Mouse (Mus musculus) urinary bladder, postnatal 4 days (tissue): ENCODE measurements around the gene Ranbp9.

ENCODE experiments used
- DNase-seq, 2 experiments: peaks; one replicate each; pipeline ENCODE4 v3.0.0; 2021 to 2022; ENCODE audit warnings: low spot score in 2 of 2

Gene Ranbp9

DNA sequence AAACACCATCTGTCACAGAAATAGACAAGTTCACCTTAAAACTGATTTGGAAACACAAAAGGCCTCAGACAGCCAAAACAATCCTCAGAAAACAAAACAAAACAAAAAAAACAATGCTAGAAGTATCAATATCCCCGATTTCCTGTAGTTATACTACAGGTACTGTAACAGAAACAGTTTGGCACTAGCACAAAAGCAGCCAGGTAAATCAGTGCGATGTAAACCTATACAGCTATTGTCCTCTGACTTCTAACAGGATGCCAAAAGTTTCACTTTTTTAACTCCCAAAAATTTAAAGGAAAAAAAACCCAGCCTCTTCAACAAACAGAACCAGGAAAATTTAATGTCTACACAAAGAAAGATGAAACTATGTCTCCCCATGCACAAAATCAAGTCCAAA is 28.9 kb downstream of the Ranbp9 start:
- DNase-seq: no peak

DNA sequence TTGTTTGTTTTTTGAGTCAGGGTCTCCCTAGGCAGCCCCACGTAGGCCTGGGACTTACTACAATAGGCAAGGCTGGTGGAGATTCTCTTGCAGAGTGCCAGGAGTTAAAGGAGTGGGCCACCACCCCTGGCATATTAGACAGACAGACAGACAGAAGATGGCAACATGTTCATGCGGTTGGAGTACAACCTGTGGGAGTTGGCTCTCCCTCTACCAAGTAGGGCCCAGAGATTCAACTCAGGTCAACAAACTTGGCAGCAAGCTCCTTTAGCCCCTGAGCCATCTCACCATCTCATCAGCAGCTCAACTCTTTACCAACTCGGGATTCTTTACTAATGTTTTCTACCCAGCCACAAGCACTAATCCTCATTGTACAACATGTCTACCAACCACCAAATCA is 30.4 kb downstream of the Ranbp9 start:
- no peak for DNase-seq

GRCm38 (mm10) chr13:43447721-43448120 is 33.4 kb downstream of the Ranbp9 start:
- no peak for DNase-seq

GRCm38 (mm10) chr13:43445754-43446153 is 35.3 kb downstream of the Ranbp9 start:
- DNase-seq: no peak

GRCm38 (mm10) chr13:43444717-43445116 is 36.4 kb downstream of the Ranbp9 start:
- no peak for DNase-seq

DNA sequence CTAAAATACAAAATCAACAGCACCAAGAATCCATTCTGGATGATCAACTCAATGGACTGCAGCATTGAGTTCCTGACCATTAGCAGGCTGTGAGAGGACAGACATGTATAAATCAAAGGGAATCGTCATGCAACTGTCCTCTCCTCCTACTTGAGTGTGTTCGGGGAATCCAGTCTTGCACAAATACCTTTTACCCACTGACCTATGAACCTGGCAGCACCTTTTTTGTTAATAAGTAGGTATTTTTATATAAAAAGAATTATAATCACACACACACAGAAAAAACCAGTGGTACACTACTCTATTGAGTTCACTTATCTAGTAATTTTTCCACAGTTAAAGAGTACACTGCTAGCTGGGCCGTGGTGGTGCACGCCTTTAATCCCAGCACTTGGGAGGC is 37.4 kb downstream of the Ranbp9 start:
- DNase-seq: no peak

DNA sequence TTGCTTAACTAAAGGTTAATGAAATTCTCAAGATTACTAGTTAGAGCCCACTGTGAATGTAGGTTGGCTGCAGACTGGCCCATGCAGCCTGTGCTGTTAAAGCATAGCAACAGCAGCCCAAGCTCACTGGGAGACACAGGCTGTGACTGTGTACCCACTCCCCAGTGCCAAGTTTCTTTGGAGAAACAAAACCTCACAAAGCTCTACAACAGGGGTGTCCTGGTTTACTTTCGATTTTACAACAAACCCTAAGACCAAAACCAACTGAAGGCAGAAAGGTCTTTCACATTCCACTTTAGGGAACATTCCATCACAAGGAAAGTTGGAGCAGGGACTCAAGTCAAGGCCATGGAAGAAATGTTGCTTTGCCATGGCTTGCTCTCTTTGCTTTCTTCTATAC is 38.5 kb downstream of the Ranbp9 start:
- no peak for DNase-seq

GRCm38 (mm10) chr13:43440376-43440775 is 40.7 kb downstream of the Ranbp9 start:
- DNase-seq: no peak

GRCm38 (mm10) chr13:43433395-43433794 is 47.7 kb downstream of the Ranbp9 start:
- DNase-seq: no peak

- DNase-seq: no peak
Observed at GRCm38 (mm10) chr13:43428436-43428835, 52.6 kb downstream of the Ranbp9 start.

DNA sequence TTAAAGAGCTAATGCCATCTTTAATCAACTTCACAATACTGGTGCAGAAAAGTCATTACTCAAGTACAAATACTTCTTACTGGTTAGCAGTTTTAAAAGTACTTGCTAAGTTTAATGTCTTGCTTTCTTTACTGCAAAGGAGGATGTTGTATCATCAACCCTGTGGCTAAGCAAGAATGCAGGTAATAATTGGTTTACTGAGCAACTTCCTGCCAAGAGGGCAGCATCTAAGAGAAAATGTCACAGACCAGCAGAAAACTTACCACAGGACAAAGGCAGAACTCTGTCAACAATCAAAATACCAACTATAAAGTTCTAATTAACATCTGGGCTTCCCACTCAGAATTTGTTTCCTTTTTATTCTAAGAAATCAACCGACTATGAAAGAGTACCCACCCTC is 65.8 kb downstream of the Ranbp9 start:
- DNase-seq: no peak

DNA sequence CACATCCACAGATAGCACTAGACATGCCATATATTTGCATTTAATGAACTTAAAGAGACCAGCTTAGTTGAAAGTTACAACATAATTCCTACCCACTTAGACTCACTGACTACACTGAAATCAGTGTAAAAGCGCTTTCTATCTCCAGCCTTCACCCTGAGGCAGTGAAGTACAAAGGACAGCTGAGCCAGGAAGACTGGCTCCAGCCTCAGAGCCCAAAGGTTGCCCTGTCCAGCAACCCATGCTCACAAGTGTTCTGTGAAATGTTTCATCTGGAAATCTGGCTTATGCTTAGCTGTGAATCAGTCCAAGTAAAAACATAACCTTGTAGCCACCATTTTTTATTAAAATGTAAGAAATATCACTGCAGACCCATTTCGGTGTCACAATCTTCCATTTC is 67.5 kb downstream of the Ranbp9 start:
- DNase-seq: no peak

DNA sequence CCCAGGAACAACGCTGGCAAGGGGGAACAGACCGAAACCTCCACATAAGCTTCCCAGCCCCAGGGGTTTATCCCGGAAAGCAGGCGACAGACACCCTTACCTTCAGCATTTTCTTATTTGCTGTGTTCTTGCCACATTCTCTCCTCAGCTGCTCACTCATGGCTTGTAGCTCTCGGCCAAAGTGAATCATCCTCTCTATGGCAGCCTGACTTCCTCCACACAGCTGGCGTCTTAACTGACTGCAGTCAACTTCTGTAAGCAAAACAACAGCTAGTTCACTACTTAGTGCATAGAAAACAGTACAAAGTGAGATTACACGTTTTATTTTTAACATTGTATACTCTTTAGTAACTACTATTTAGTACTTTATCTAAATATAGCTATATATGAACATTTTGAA is 68.8 kb downstream of the Ranbp9 start:
- DNase-seq: no peak

DNA sequence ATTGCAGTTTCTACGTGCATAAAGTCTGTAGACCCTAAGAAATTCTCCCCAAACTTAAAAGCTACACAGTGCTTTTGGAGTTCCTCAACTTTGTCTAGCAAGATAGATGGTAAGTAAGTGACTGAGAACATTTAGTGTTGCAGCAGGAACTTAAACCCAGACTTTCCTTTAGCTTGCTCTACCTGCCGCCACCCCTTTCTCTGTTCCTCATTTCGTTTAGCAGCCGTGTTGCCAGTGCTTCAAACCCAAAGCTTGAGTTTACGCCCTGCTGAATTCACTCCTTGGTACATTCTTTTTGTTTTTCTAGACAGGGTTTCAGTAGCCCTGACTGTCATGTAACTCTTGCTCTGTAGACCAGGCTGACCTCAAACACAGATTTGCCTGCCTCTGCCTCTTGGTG is 81.5 kb downstream of the Ranbp9 start:
- DNase-seq: no peak

- peak; percentile 92 to 97 for DNase-seq
Observed at GRCm38 (mm10) chr13:43398297-43399080, 82.6 kb downstream of the Ranbp9 start, which contains the start of gene Nol7. TSS of gene Nol7 (plus strand) at chr13:43398390.

DNA sequence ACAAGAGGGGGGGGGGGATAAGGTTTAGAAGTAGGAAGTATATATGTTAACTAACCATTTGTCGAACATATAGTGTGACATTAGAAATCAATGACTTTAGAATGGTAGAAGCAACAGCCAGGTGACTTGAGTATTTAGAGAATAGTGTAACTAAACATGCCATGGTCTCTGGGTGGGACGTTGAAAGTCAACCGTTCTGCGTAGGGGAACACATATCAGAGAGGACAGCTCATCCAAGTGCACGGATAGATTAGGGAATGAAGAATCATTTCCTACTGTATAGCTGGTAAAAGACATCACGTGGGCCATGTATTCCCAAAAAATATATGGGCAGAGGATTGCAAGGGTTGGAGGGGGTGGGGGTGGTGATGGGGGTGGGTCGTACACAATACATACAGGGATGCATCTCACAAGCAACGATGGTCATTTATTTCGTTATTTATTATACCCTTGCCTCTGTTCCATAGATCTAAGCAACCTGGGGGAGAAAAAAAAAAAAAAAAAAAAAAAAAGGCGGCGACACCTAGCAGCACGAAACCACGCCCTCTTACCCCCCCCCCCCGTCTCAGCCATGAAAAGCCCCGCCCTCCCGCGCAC is 83.3 kb downstream of the Ranbp9 start:
- DNase-seq: no peak

DNA sequence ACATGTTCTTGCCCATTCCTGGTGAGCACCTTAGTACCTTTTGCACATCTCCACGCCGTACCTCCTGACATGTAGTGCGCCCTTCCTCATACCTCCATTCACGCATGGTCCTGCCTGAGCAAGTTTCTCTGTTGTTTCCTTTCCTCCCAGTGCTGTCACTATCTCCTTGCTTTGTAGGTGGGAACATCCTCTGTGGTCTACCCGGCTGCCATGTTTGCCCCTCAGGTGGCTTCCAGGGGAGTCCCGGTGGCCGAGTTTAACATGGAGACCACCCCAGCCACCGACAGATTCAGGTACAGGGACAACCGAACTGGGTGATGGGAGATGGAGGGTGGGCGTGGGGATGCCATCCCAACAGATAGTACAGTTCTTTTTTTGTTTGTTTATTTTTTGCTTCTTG is 95.8 kb downstream of the Ranbp9 start:
- peak in 1 of 2 experiments; percentile 53 for DNase-seq

DNA sequence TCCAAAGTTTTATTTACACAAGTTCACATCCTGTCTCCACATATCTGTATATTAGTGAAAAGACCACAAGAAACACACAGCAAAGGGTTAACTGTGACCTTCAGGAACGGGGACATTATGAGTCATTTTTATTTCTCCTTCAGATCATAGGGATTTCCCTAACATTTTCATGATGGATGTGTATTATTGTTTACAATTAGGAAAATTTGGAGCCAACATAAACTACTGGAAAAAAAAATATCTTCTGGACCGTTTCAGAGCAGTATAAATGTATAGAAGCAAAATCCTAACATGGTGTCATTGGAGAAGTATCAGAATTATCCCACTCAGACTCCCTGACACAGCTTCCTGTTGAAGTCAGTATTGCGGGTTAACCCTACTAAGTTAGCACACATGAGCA is 101.1 kb downstream of the Ranbp9 start:
- no peak for DNase-seq

DNA sequence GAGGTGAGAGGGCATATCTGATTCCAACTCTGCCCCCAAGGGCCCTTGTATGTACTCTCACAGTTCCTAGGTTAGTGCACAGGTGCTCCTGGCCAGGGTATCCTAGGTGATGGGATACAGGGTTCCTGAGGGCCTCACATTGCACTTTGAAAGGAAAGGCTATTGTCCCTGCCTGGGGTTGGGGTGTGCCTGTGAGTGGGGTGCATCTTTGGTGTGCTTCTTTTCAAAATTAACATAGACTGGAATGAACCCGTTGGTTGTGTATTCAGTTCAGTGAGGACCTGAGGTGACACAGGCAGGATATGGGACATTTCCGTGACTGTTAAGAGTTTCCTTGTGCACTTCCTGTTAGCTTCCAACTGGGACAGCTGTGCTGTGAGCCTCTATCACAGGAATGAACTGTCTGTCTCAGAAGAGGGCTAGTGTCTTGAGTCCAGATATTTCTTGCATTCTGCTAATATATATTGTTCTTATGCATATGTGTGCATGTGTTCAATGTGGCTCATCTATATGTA is 106.1 kb downstream of the Ranbp9 start:
- DNase-seq: no peak

- DNase-seq: no peak
Observed at GRCm38 (mm10) chr13:43374205-43374604, 106.9 kb downstream of the Ranbp9 start.

- no peak for DNase-seq
Observed at GRCm38 (mm10) chr13:43372892-43373291, 108.2 kb downstream of the Ranbp9 start.

- no peak for DNase-seq
Observed at GRCm38 (mm10) chr13:43370063-43370462, 111.0 kb downstream of the Ranbp9 start.

- DNase-seq: no peak
Observed at GRCm38 (mm10) chr13:43365825-43366184, 115.3 kb downstream of the Ranbp9 start.
